Mouse (Mus musculus): ENCODE data around the gene Snf8. TPM values are rescaled to one million over a fixed set of nuclear protein-coding genes. Genes with fewer than 3 reads are reported as not detected.

The Snf8 gene
- polyA plus RNA-seq, 1 experiment from 2014 or later, result 38.3 TPM

DNA sequence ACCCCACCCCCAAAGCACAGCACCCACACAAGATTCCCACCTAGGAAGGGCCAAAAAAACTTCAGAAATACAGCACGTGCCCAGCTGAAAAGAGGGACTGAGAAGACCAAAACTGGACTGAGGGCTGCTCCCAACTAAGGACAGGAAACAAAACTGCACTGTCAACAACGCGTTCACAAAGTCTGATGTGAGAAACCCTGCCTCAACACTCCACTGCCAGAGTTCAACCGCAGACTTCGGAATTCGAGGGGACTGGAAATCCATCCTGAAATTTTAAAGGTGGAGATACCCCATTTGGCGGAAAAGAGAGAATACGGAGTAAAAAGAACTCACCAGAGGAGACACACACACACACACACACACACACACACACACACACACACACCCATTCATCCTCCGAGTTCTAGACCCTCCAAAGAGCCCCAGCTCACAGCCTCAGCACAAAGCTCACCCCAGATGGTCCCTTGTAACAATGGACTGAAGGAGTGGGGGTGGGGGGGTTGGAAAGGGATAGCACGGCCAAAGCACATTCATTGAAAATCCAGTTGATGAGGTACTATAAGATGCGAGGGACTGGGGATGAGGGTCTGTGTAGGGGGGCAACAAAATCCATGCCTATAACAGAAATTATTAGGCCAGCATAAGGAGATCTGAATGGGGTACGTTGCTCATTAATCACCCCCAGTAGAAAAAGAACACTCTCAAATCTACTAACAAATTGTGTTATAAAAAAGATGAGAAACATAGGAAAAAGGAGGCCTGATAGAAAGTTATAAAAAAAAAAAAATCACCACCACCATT lies 31.4 kb upstream of the Snf8 start:
- H3K9ac ChIP-seq (ENCODE audit: low read length), result peak overlapping the region; percentile 67
- peaks cover 14% of the 10 kb centered on the region for H3K4me1 ChIP-seq (ENCODE audit: control insufficient read depth, insufficient read depth, low read length)
- H3K4me2 ChIP-seq (ENCODE audit: low read depth, severe bottlenecking), result peak overlapping the region; percentile 76
- ATAC-seq (ENCODE audit: insufficient number of reproducible peaks, low FRiP score, low TSS enrichment, low read depth) (no peak), DNase-seq (ENCODE audit: low spot score) (peak; percentile 34)
- peak overlapping the region; percentile 90 for H3K4me3 ChIP-seq (ENCODE audit: low read depth, low read length)
- H3K27ac ChIP-seq (replicated peaks; ENCODE audit: low read depth, low read length), result 0 out of 2 replicates have a peak overlapping the region, but pooled peaks have one; percentile 12
- H3K36me3 ChIP-seq (ENCODE audit: control insufficient read depth, insufficient read depth, low read length), result no peaks in the 10 kb centered on the region
- H3K27me3 ChIP-seq (ENCODE audit: control insufficient read depth, insufficient read depth, low read length), result no peaks in the 10 kb centered on the region
- H3K9me3 ChIP-seq (ENCODE audit: control insufficient read depth, low read length), result no peaks in the 10 kb centered on the region
- under 1% methylated on average over 12 of the region's 12 CpGs for WGBS

DNA sequence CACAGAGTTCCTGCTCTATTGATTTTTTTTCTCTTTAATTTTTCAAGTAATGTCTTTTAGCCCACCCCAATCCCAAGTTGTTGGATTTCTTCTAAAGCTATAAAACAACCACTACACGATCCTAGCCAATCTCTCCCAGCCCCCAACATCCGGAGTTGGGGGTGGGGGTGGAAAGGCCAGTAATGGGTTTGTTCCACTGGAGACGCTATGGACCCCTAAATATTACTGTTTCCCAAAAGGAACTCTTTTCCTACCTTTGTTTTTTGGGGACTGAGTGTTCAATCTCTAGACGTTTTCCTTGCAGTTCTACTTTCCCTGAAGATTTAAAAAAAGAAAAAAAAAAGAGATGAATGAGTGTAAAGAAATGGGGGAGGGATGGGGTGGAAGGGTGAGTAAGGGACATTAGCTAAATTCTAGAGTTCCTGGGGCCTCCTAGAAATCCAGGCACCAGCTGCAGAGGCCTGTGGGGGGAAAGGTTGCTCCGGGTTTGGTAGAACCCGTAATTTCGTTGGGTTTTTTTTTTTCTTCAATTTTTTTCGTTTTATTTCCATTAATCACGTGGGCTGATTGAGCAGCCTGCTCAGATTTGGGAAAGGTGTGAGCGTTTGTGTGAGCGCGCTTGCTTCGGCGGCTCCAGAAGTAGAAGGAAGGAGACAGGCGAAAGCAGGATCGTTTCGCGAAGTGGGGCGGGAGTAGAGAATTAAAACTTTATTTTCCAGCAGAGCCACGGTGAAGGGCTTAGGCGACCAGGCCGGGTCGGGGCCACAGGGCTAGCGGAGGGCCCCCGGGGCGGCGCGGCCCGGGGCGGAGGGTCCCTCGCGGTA lies 30.5 kb upstream of the Snf8 start:
- H3K4me1 ChIP-seq (ENCODE audit: control insufficient read depth, insufficient read depth, low read length), result peaks cover 14% of the 10 kb centered on the region
- peak overlapping the region; percentile 97 for H3K27ac ChIP-seq (replicated peaks; ENCODE audit: low read depth, low read length)
- peak overlapping the region; percentile 90 for H3K4me3 ChIP-seq (ENCODE audit: low read depth, low read length)
- peak overlapping the region; percentile 76 for H3K4me2 ChIP-seq (ENCODE audit: low read depth, severe bottlenecking)
- no peaks in the 10 kb centered on the region for H3K27me3 ChIP-seq (ENCODE audit: control insufficient read depth, insufficient read depth, low read length)
- H3K9me3 ChIP-seq (ENCODE audit: control insufficient read depth, low read length), result no peaks in the 10 kb centered on the region
- ATAC-seq (ENCODE audit: insufficient number of reproducible peaks, low FRiP score, low TSS enrichment, low read depth), result no peak
- no peaks in the 10 kb centered on the region for H3K36me3 ChIP-seq (ENCODE audit: control insufficient read depth, insufficient read depth, low read length)
- H3K9ac ChIP-seq (ENCODE audit: low read length), result peak overlapping the region; percentile 97
- peak; percentile 68 for DNase-seq (ENCODE audit: low spot score)
- under 1% methylated on average over 32 of the region's 32 CpGs for WGBS

DNA sequence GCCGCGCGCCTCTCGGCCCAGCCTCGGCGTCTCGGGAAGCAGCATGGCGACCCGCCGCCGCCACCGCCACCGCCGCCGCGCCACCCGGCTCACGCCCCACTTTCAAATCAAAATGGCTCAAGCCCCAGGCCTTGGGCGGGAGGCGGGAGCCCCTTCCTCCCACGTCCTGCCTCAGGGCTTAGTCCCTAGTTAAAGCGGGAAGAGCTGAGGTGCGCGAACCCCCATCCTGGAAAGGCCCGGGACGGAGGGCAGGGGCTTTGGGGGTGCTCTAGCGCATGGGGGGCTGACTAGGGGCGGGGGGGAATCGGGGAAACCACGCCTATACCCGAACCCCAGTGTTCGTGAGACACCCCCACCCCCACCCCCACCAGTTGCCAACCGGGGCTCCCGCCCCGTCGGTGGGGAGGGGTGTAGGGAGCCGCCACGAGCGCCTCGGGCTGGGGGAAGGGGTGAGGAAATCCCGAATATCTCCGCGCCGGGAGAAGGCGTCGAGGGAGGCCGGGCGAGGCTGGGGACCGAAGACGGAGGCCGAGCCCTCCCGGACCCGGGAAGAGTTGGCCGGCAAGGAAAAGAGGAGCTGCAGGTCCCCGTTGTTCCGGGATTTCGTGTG lies 29.8 kb upstream of the Snf8 start:
- under 1% methylated on average over 53 of the region's 57 CpGs for WGBS
- Histone ChIP-seq H3K36me3 (ENCODE audit: control insufficient read depth, insufficient read depth, low read length) (no peaks in the 10 kb centered on the region), H3K4me2 (ENCODE audit: low read depth, severe bottlenecking) (peak overlapping the region; percentile 76), H3K4me1 (ENCODE audit: control insufficient read depth, insufficient read depth, low read length) (peaks cover 14% of the 10 kb centered on the region), H3K9me3 (ENCODE audit: control insufficient read depth, low read length) (no peaks in the 10 kb centered on the region), H3K9ac (ENCODE audit: low read length) (peak overlapping the region; percentile 97), H3K27me3 (ENCODE audit: control insufficient read depth, insufficient read depth, low read length) (no peaks in the 10 kb centered on the region), H3K4me3 (ENCODE audit: low read depth, low read length) (peak overlapping the region; percentile 90), H3K27ac (replicated peaks; ENCODE audit: low read depth, low read length) (peak overlapping the region; percentile 97)
- ATAC-seq (ENCODE audit: insufficient number of reproducible peaks, low FRiP score, low TSS enrichment, low read depth) (no peak), DNase-seq (ENCODE audit: low spot score) (peak; percentile 58)

DNA sequence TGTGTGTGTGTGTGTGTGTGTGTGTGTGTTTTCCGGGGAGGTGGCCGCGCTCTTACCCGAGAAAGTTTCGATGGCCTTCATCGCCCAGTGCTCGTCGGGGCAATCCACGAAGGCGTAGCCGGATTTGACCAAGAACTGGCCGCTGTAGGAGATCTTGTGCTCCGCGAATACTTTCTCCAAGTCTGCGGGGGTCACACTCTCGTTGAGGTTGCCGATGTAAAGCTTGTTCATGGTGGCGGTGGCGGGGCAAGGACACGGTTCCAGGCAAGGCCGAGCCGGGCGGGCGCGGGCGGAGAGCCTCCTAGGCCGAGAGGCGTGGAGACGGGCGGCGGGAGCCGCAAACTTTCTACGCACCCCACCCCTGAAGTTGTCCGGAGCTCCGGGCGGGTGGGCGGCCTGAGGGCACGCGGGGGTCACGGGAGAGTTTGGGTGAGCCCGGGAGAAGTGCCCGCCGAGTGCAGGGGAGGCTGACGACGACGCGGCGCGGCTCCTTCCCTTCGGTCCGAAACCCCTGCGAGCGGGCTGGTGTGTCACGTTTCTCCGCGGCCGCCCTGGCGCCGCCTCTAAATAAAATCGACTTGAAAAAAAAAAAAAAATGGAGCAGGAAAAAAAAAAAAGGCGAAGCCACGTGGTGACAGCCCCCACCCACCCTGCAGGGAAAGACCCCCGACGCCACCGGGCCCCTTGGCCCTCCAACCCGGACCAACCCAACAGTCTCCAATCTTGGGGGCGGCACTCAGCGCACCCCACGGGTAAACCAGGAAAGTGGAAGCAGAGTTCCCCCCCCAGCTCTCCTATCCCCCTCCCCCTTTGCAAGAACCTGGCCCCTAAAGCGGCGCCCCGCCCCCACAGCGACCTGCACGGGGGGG lies 29.0 kb upstream of the Snf8 start, which contains the start of gene Igf2bp1:
TSS of gene Igf2bp1 (minus strand) at position 538 of the 869 bp plus-strand sequence.
- Histone ChIP-seq H3K36me3 (ENCODE audit: control insufficient read depth, insufficient read depth, low read length) (no peaks in the 10 kb centered on the region), H3K4me2 (ENCODE audit: low read depth, severe bottlenecking) (peak within 1 kb of the TSS; percentile 76), H3K27ac (replicated peaks; ENCODE audit: low read depth, low read length) (peak within 1 kb of the TSS; percentile 97), H3K9me3 (ENCODE audit: control insufficient read depth, low read length) (no peaks in the 10 kb centered on the region), H3K4me1 (ENCODE audit: control insufficient read depth, insufficient read depth, low read length) (peaks cover 14% of the 10 kb centered on the region), H3K4me3 (ENCODE audit: low read depth, low read length) (peak within 1 kb of the TSS; percentile 90), H3K9ac (ENCODE audit: low read length) (peak within 1 kb of the TSS; percentile 97), H3K27me3 (ENCODE audit: control insufficient read depth, insufficient read depth, low read length) (no peaks in the 10 kb centered on the region)
- ATAC-seq (ENCODE audit: insufficient number of reproducible peaks, low FRiP score, low TSS enrichment, low read depth) (peak; percentile 83), DNase-seq (ENCODE audit: low spot score) (peak; percentile 90)
- WGBS, result under 1% methylated on average over 66 of the region's 74 CpGs

DNA sequence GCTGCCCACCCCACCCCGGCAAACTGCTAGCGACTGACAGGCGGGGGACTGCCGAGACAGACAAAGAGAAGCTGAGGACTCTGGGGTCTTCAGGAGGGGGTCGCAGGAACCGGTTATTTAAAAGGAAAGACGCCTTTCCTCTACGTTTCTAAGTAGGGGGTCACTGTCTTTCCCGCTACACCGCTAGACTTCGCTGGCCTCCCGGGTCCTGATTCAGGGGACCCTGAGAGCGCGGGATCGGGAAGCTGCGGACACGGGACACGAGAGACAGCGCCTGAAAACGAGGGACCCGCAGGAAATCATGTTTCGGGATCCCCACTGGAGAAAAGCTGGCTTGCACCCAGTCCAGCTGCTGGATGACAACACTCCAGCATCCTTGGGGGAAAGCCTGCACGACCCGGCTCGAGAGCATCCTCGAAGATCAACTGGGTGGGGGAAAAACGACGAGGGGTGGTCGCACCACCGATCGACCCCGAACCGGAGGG lies 28.3 kb upstream of the Snf8 start:
- H3K9ac ChIP-seq (ENCODE audit: low read length), result peak overlapping the region; percentile 97
- peak overlapping the region; percentile 97 for H3K27ac ChIP-seq (replicated peaks; ENCODE audit: low read depth, low read length)
- H3K9me3 ChIP-seq (ENCODE audit: control insufficient read depth, low read length), result no peaks in the 10 kb centered on the region
- H3K4me3 ChIP-seq (ENCODE audit: low read depth, low read length), result peak overlapping the region; percentile 90
- H3K27me3 ChIP-seq (ENCODE audit: control insufficient read depth, insufficient read depth, low read length), result no peaks in the 10 kb centered on the region
- no peak for DNase-seq (ENCODE audit: low spot score)
- ATAC-seq (ENCODE audit: insufficient number of reproducible peaks, low FRiP score, low TSS enrichment, low read depth), result peak; percentile 38; the same call in 1 of the 2 replicates
- H3K4me2 ChIP-seq (ENCODE audit: low read depth, severe bottlenecking), result peak overlapping the region; percentile 76
- under 1% methylated on average over 33 of the region's 33 CpGs for WGBS
- H3K4me1 ChIP-seq (ENCODE audit: control insufficient read depth, insufficient read depth, low read length), result peaks cover 14% of the 10 kb centered on the region
- H3K36me3 ChIP-seq (ENCODE audit: control insufficient read depth, insufficient read depth, low read length), result no peaks in the 10 kb centered on the region

DNA sequence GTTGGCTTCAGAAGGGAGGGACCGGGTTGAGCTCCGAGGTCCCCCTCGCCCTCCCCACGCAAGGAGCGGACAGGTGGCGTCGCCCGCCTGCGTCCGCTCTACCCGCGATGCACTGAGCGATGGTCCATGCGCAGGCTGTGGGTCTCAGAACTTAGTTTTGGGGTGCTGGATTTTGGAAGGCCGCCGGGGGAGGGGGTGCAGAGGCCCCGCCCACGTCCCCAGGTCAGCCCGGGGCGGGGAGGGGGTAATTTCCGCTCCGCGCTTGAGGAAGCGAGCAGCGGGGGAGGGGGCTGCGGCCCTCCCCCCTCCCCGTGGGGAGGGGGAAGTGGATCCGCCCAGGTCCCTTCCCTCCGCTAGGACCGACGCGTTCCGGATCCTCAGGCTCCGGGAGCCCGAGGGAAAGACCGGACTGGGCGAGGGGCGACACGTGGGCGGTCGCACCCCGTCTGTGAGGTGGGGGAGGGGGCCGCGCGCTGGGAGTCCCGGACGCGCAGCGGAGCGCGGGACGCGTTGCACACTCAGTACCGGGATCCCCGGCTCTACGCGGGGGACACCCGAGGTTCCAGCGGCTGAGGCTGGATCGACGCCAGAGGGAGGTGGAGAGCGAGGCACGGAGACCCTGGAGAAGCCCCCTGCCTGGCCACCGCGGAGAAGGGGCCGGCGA lies 27.7 kb upstream of the Snf8 start:
- Histone ChIP-seq H3K36me3 (ENCODE audit: control insufficient read depth, insufficient read depth, low read length) (no peaks in the 10 kb centered on the region), H3K27me3 (ENCODE audit: control insufficient read depth, insufficient read depth, low read length) (no peaks in the 10 kb centered on the region), H3K4me3 (ENCODE audit: low read depth, low read length) (peak overlapping the region; percentile 90), H3K27ac (replicated peaks; ENCODE audit: low read depth, low read length) (peak overlapping the region; percentile 97), H3K4me1 (ENCODE audit: control insufficient read depth, insufficient read depth, low read length) (peaks cover 8% of the 10 kb centered on the region), H3K9me3 (ENCODE audit: control insufficient read depth, low read length) (no peaks in the 10 kb centered on the region), H3K9ac (ENCODE audit: low read length) (peak overlapping the region; percentile 97), H3K4me2 (ENCODE audit: low read depth, severe bottlenecking) (peak overlapping the region; percentile 76)
- peak; percentile 92 for DNase-seq (ENCODE audit: low spot score)
- under 1% methylated on average over 62 of the region's 67 CpGs for WGBS
- peak; percentile 72 for ATAC-seq (ENCODE audit: insufficient number of reproducible peaks, low FRiP score, low TSS enrichment, low read depth)

DNA sequence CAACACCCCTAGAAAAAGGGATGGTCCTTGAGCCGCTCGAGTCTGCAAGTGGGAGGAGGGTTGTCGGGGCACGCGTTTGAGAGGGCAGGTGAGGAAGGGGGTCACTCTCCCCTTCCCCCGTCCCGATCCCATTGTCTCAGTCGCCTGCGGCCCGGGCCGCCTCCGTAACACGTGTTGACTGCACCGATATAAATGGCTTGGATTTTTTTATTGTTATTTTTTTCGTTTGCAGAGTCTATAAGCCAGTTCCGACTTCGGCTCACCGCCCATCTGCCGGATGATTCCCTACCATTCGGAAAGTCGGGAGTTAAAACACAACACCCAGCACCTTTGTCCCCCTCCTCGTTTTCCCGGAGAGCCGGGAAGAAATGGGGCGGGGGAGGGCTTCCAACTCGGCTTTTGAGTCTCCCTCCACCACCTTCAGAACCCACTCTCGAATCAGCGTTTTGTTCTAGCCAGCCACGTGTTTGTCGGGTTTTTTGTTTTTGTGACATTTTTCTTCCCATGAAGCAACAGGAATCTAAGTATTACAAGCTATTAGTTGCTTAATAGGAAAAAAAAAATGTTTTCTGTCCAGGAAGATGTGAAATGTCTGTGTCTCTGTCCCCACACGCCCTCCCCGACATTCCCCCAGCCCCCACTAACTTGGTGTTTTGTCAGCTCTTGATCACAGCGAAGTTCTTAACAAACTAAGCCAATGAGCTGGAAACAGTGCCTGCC lies 27.0 kb upstream of the Snf8 start:
- no peaks in the 10 kb centered on the region for H3K36me3 ChIP-seq (ENCODE audit: control insufficient read depth, insufficient read depth, low read length)
- peak overlapping the region; percentile 97 for H3K9ac ChIP-seq (ENCODE audit: low read length)
- WGBS, result 0% methylated on average over 33 of the region's 33 CpGs
- no peaks in the 10 kb centered on the region for H3K27me3 ChIP-seq (ENCODE audit: control insufficient read depth, insufficient read depth, low read length)
- H3K27ac ChIP-seq (replicated peaks; ENCODE audit: low read depth, low read length), result peak overlapping the region; percentile 97
- peak overlapping the region; percentile 76 for H3K4me2 ChIP-seq (ENCODE audit: low read depth, severe bottlenecking)
- H3K4me1 ChIP-seq (ENCODE audit: control insufficient read depth, insufficient read depth, low read length), result peaks cover 1% of the 10 kb centered on the region; the same call in 1 of the 2 replicates
- peak; percentile 33 for DNase-seq (ENCODE audit: low spot score)
- no peak for ATAC-seq (ENCODE audit: insufficient number of reproducible peaks, low FRiP score, low TSS enrichment, low read depth)
- peak overlapping the region; percentile 90 for H3K4me3 ChIP-seq (ENCODE audit: low read depth, low read length)
- H3K9me3 ChIP-seq (ENCODE audit: control insufficient read depth, low read length), result no peaks in the 10 kb centered on the region

Data from limb, embryonic 11.5 days (tissue).